Mouse (Mus musculus): ENCODE results near the gene Adgrl2. TPM values are rescaled to one million over a fixed set of nuclear protein-coding genes. Genes with fewer than 3 reads are reported as not detected.

Adgrl2 gene
- total and polyA plus RNA-seq, 3 experiments: not detected

- Histone ChIP-seq H3K4me3 (ENCODE audit: control insufficient read depth in 1 of 2, insufficient read depth in 1 of 2, low read depth in 2 of 2, low read length in 2 of 2) (no peak overlapping the region), H3K4me1 (ENCODE audit: control insufficient read depth in 1 of 2, insufficient read depth in 2 of 2, low read length in 2 of 2) (no peaks in the 10 kb centered on the region), H3K36me3 (ENCODE audit: control insufficient read depth in 1 of 2, insufficient read depth in 2 of 2, low read length in 2 of 2) (no peaks in the 10 kb centered on the region), H3K27ac (ENCODE audit: control insufficient read depth, low read depth, low read length) (no peak overlapping the region), H3K27me3 (ENCODE audit: control insufficient read depth in 1 of 2, insufficient read depth in 2 of 2, low read length in 2 of 2) (no peaks in the 10 kb centered on the region), H3K9ac (ENCODE audit: control insufficient read depth, low read depth, low read length, poor library complexity, severe bottlenecking) (no peak overlapping the region), H3K79me2 (ENCODE audit: control insufficient read depth, insufficient read depth, low read length, poor library complexity) (no peaks in the 10 kb centered on the region), H3K9me3 (replicated peaks; ENCODE audit: insufficient read depth, low read length) (no peaks in the 10 kb centered on the region)
- TF ChIP-seq HCFC1 (IDR thresholded peaks at IDR 0.05; ENCODE audit: low read depth, low read length): no peak
- TF ChIP-seq POLR2A (IDR thresholded peaks at IDR 0.05; ENCODE audit: control insufficient read depth in 1 of 2, insufficient read depth in 1 of 2, low read depth in 1 of 2, low read length in 2 of 2, poor library complexity in 1 of 2): no peak
- no peak for TF ChIP-seq TAL1 (IDR thresholded peaks at IDR 0.05; ENCODE audit: low read length)
- TF ChIP-seq MYB (IDR thresholded peaks at IDR 0.05; ENCODE audit: low read depth, low read length): no peak
- TF ChIP-seq SIN3A (IDR thresholded peaks at IDR 0.05; ENCODE audit: low read length): no peak
- TF ChIP-seq EP300 (IDR thresholded peaks at IDR 0.05; ENCODE audit: low read depth in 1 of 2, low read length in 2 of 2): no peak
- TF ChIP-seq RAD21 (IDR thresholded peaks at IDR 0.05; ENCODE audit: low read depth, low read length): no peak
- no peak for TF ChIP-seq GABPA (IDR thresholded peaks at IDR 0.05; ENCODE audit: low read depth, low read length)
- TF ChIP-seq ZNF384 (IDR thresholded peaks at IDR 0.05; ENCODE audit: low read depth, low read length): no peak
- TF ChIP-seq POLR2AphosphoS5 (IDR thresholded peaks at IDR 0.05; ENCODE audit: borderline replicate concordance, low read depth, low read length): no peak
- no peak for TF ChIP-seq USF2 (IDR thresholded peaks at IDR 0.05; ENCODE audit: borderline replicate concordance in 1 of 2, insufficient read depth in 1 of 2, low read depth in 1 of 2, low read length in 2 of 2)
- TF ChIP-seq BHLHE40 (IDR thresholded peaks at IDR 0.05; ENCODE audit: borderline replicate concordance, low read depth, low read length): no peak
- DNase-seq (ENCODE audit: low read depth, low spot score): no peak
These were observed 95.5 kb downstream of the Adgrl2 start for GRCm38 (mm10) chr3:148894867-148895266.

- no peaks in the 10 kb centered on the region for H3K27me3 ChIP-seq (ENCODE audit: control insufficient read depth in 1 of 2, insufficient read depth in 2 of 2, low read length in 2 of 2)
- no peaks in the 10 kb centered on the region for H3K9me3 ChIP-seq (replicated peaks; ENCODE audit: insufficient read depth, low read length)
- H3K9ac ChIP-seq (ENCODE audit: control insufficient read depth, low read depth, low read length, poor library complexity, severe bottlenecking): no peak overlapping the region
- no peak overlapping the region for H3K27ac ChIP-seq (ENCODE audit: control insufficient read depth, low read depth, low read length)
- no peak for TF ChIP-seq POLR2AphosphoS5 (IDR thresholded peaks at IDR 0.05; ENCODE audit: borderline replicate concordance, low read depth, low read length)
- TF ChIP-seq EP300 (IDR thresholded peaks at IDR 0.05; ENCODE audit: low read depth in 1 of 2, low read length in 2 of 2): no peak
- TF ChIP-seq TCF12 (IDR thresholded peaks at IDR 0.05; ENCODE audit: low read depth, low read length): no peak
- TF ChIP-seq JUND (IDR thresholded peaks at IDR 0.05; ENCODE audit: low read depth, low read length): no peak
- no peak for TF ChIP-seq MYB (IDR thresholded peaks at IDR 0.05; ENCODE audit: low read depth, low read length)
- TF ChIP-seq ZKSCAN1 (IDR thresholded peaks at IDR 0.05; ENCODE audit: low read depth, low read length): no peak
- TF ChIP-seq TBP (IDR thresholded peaks at IDR 0.05; ENCODE audit: low read depth, low read length): no peak
- no peak for TF ChIP-seq RCOR1 (IDR thresholded peaks at IDR 0.05; ENCODE audit: low read depth, low read length)
- no peak overlapping the region for H3K4me3 ChIP-seq (ENCODE audit: control insufficient read depth in 1 of 2, insufficient read depth in 1 of 2, low read depth in 2 of 2, low read length in 2 of 2)
- DNase-seq (ENCODE audit: low read depth, low spot score): no peak
- no peaks in the 10 kb centered on the region for H3K4me1 ChIP-seq (ENCODE audit: control insufficient read depth in 1 of 2, insufficient read depth in 2 of 2, low read length in 2 of 2)
- no peaks in the 10 kb centered on the region for H3K79me2 ChIP-seq (ENCODE audit: control insufficient read depth, insufficient read depth, low read length, poor library complexity)
- H3K36me3 ChIP-seq (ENCODE audit: control insufficient read depth in 1 of 2, insufficient read depth in 2 of 2, low read length in 2 of 2): no peaks in the 10 kb centered on the region
These were observed 102.5 kb downstream of the Adgrl2 start for GRCm38 (mm10) chr3:148887902-148888301.

Data from MEL (cell line).